Mouse (Mus musculus): ENCODE results near the gene Frem1.

Gene Frem1

GRCm38 (mm10) chr4:82853809-82854208, 198.3 kb downstream of the Frem1 start:
- peaks cover 10% of the 10 kb centered on the region for H3K4me1 ChIP-seq (replicated peaks; ENCODE audit: low read depth, low read length)
- H3K27me3 ChIP-seq (ENCODE audit: insufficient read depth, low read length), result no peaks in the 10 kb centered on the region
- H3K36me3 ChIP-seq (ENCODE audit: insufficient read depth, low read length), result peaks cover 4% of the 10 kb centered on the region; the same call in 1 of the 2 replicates
- H3K4me3 ChIP-seq (replicated peaks; ENCODE audit: low read length), result no peak overlapping the region
- no peak for TF ChIP-seq POU5F1 (IDR thresholded peaks at IDR 0.05; ENCODE audit: borderline replicate concordance, low read length)
- no peaks in the 10 kb centered on the region for H3K9me3 ChIP-seq (ENCODE audit: low read length)

GRCm38 (mm10) chr4:82848552-82849234, 203.4 kb downstream of the Frem1 start:
- peaks cover 6% of the 10 kb centered on the region; the same call in 1 of the 2 replicates for H3K4me1 ChIP-seq (replicated peaks; ENCODE audit: low read depth, low read length)
- TF ChIP-seq CTCF (conservative IDR thresholded peaks at IDR 0.05; ENCODE audit: low read length), result no peak
- TF ChIP-seq NANOG (IDR thresholded peaks at IDR 0.05; ENCODE audit: borderline replicate concordance, low read length), result no peak
- TF ChIP-seq POU5F1 (IDR thresholded peaks at IDR 0.05; ENCODE audit: borderline replicate concordance, low read length), result no peak

More at GRCm38 (mm10) chr4:82848552-82849234, 203.4 kb downstream of the Frem1 start:
- Histone ChIP-seq H3K36me3 (ENCODE audit: insufficient read depth, low read length) (peaks cover 7% of the 10 kb centered on the region), H3K9me3 (ENCODE audit: low read length) (no peaks in the 10 kb centered on the region), H3K4me3 (replicated peaks; ENCODE audit: low read length) (no peak overlapping the region), H3K27me3 (ENCODE audit: insufficient read depth, low read length) (no peaks in the 10 kb centered on the region)

Data from E14TG2a.4 (cell line).